Mouse (Mus musculus): Measurements from ENCODE around the gene Atxn1l.

The Atxn1l gene

GRCm38 (mm10) chr8:109698477-109698876, 39.1 kb downstream of the Atxn1l start:
- ChIA-PET CTCF (no interaction called here), POLR2A (interaction anchor here in 1 of 4 experiments (2.3 kb wide), 1 partner anchor 25 kb away, joined by 6 read pairs; no protein-coding TSS in a partner anchor)

- CTCF ChIA-PET: no interaction called here
- POLR2A ChIA-PET: interaction anchor here in 2 of 4 experiments (2.3 to 6.2 kb wide), 2 partner anchors 9 to 26 kb away, joined by 6 to 89 read pairs; partner anchors contain the start of gene Zfp821 (in 1 of the 2)
Measured at GRCm38 (mm10) chr8:109697754-109698153, 39.8 kb downstream of the Atxn1l start.

GRCm38 (mm10) chr8:109694154-109694553, 43.4 kb downstream of the Atxn1l start:
- ChIA-PET POLR2A (interaction anchor here in 3 of 4 experiments (0.8 to 6.2 kb wide), 15 partner anchors 9 to 87 kb away, joined by 3 to 89 read pairs (median 5); partner anchors contain the start of genes Zfp821 (in 3 of the 3), Ap1g1 (in 2 of the 3) and Dhodh (in 1 of the 3)), CTCF (no interaction called here)

GRCm38 (mm10) chr8:109693146-109693900, 44.2 kb downstream of the Atxn1l start, which contains the start of gene Ist1:
Gene Ist1, minus strand, starts transcription at chr8:109693260.
- CTCF ChIA-PET: interaction anchor here in 3 of 4 experiments (0.5 to 1.4 kb wide), 5 partner anchors 12 to 1227 kb away, joined by 3 to 9 read pairs (median 5); partner anchors contain the start of genes St3gal2 (in 1 of the 3) and Zfp821 (in 1 of the 3)
- POLR2A ChIA-PET: interaction anchor here in 3 of 4 experiments (0.5 to 6.2 kb wide), 24 partner anchors 8 to 1753 kb away, joined by 3 to 89 read pairs (median 4); partner anchors contain the start of genes Ap1g1 (in 3 of the 3), Zfp821 (in 3 of the 3) and Dhodh (in 1 of the 3)

- ChIA-PET POLR2A (interaction anchor here in 3 of 4 experiments (0.7 to 6.2 kb wide), 26 partner anchors 8 to 86 kb away, joined by 3 to 89 read pairs (median 4); partner anchors contain the start of genes Ap1g1 (in 3 of the 3), Zfp821 (in 3 of the 3) and Dhodh (in 2 of the 3)), CTCF (interaction anchor here in 3 of 4 experiments (0.5 to 1.4 kb wide), 4 partner anchors 13 to 1227 kb away, joined by 3 to 9 read pairs (median 4); partner anchors contain the start of genes St3gal2 (in 1 of the 3) and Zfp821 (in 1 of the 3))
Measured at GRCm38 (mm10) chr8:109692443-109693145, 44.9 kb downstream of the Atxn1l start.

GRCm38 (mm10) chr8:109691769-109692168, 45.8 kb downstream of the Atxn1l start:
- POLR2A ChIA-PET: interaction anchor here in 3 of 4 experiments (0.6 to 6.2 kb wide), 16 partner anchors 8 to 259 kb away, joined by 3 to 89 read pairs (median 5); partner anchors contain the start of genes Zfp821 (in 3 of the 3), Ap1g1 (in 1 of the 3) and Dhodh (in 1 of the 3)
- CTCF ChIA-PET: no interaction called here

GRCm38 (mm10) chr8:109687248-109687647, 50.3 kb downstream of the Atxn1l start:
- CTCF ChIA-PET: interaction anchor here in 1 of 4 experiments (0.9 kb wide), 1 partner anchor 20 kb away, joined by 3 read pairs; no protein-coding TSS in a partner anchor
- POLR2A ChIA-PET: interaction anchor here in 3 of 4 experiments (1.2 to 2.8 kb wide), 7 partner anchors 10 to 39 kb away, joined by 3 to 8 read pairs (median 7); partner anchors contain the start of gene Zfp821 (in 3 of the 3)

- CTCF ChIA-PET: no interaction called here
- POLR2A ChIA-PET: interaction anchor here in 3 of 4 experiments (0.8 to 3.0 kb wide), 3 partner anchors 10 to 11 kb away, joined by 3 to 7 read pairs (median 3); partner anchors contain the start of gene Ist1 (in 2 of the 3)
Measured at GRCm38 (mm10) chr8:109682120-109682519, 55.4 kb downstream of the Atxn1l start.

GRCm38 (mm10) chr8:109681535-109681934, 56.0 kb downstream of the Atxn1l start:
- POLR2A ChIA-PET: interaction anchor here in 3 of 4 experiments (0.6 to 3.0 kb wide), 5 partner anchors 11 to 260 kb away, joined by 3 to 7 read pairs (median 3); partner anchors contain the start of gene Ist1 (in 2 of the 3)
- CTCF ChIA-PET: no interaction called here

All from embryonic stem cell, embryonic (primary cell).